In the genomic region with DNA sequence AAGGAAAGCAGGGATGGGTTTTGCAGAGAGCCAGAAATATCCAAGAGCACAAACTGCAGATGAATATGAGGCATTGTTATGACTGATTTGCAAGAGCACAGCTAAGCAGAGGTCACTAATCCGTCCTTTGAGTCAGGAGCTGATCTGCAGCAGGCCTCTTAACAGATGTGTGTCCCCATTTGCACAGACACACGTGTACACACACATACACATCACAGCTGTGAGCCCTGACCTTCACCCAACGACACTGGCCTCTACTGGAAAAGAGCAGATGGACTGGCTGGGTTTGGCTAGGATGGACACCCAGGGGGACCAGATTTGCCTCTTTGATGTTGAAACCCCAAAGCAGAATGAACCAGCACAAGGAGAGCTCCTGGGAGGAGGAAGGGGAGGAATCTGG, we compare ENCODE assay signal across 9 mouse cellular contexts. TPM values are rescaled to one million over a fixed set of nuclear protein-coding genes. Genes with fewer than 3 reads are reported as not detected.
A peak's percentile ranks its signal among the peaks of the same experiment; 100 is the strongest.
DNase-seq lines count a peak whose midpoint lies in the region; ATAC-seq and TF ChIP-seq lines count a peak whose summit lies in the region.
"Had no signal": no experiment of that assay in that cellular context is flagged by ENCODE, and none has a peak within 500 bp of the region (broad histone marks: within the 10 kb centered on the region; RNA-seq: fewer than 3 reads in every experiment).

No protein-coding gene starts in this region.

- H3K4me2 ChIP-seq in forebrain, embryonic 14.5 days (ENCODE audit: low read length): peak overlapping the region; percentile 98
- H3K4me2 ChIP-seq in stomach, embryonic 16.5 days (ENCODE audit: low read depth, low read length): 0 out of 2 replicates have a peak overlapping the region, but pooled peaks have one; percentile 99

- ATAC-seq in megakaryocyte, adult 5-6 weeks (ENCODE audit: poor library complexity, severe bottlenecking): no peak
- ATAC-seq in forebrain, embryonic 14.5 days: no peak
- no peak for ATAC-seq in stomach, embryonic 16.5 days (ENCODE audit: insufficient read depth, low FRiP score)
- no peak for ATAC-seq in CD4-positive, CD25-positive, alpha-beta regulatory T cell, adult 4 months
- ATAC-seq: inflammation-experienced regulatory T-cells, adult 6 months had no signal

- H3K4me1 ChIP-seq in megakaryocyte, embryonic 14.5 days: peaks cover 22% of the 10 kb centered on the region
- peaks cover 13% of the 10 kb centered on the region; the same call in 1 of the 2 replicates for H3K4me1 ChIP-seq in forebrain, embryonic 14.5 days (ENCODE audit: control insufficient read depth, insufficient read depth, low read length)
- peaks cover 53% of the 10 kb centered on the region for H3K4me1 ChIP-seq in midbrain, embryonic 10.5 days
- peaks cover 18% of the 10 kb centered on the region for H3K4me1 ChIP-seq in stomach, embryonic 16.5 days (ENCODE audit: control insufficient read depth, insufficient read depth, low read length)
- H3K4me1 ChIP-seq in lung, adult 2 months (ENCODE audit: control insufficient read depth, insufficient read depth, low read length): no peaks in the 10 kb centered on the region

- no peak for DNase-seq in forebrain, embryonic 14.5 days (ENCODE audit: low spot score)
- peak; percentile 43 for DNase-seq in midbrain, embryonic 10.5 days (ENCODE audit: low spot score)
- no peak for DNase-seq in lung, adult 2 months
- DNase-seq: adrenal gland, postnatal 10 days had no signal

- WGBS in forebrain, embryonic 14.5 days: 46% methylated on average over 3 of the region's 3 CpGs
- 31% methylated on average over 3 of the region's 3 CpGs for WGBS in midbrain, embryonic 10.5 days
- WGBS in stomach, embryonic 16.5 days: 50% methylated on average over 3 of the region's 3 CpGs
- 63% methylated on average over 3 of the region's 3 CpGs for WGBS in lung, adult 2 months

- peaks cover 12% of the 10 kb centered on the region for H3K9me3 ChIP-seq in megakaryocyte, embryonic 14.5 days
- H3K9me3 ChIP-seq in forebrain, embryonic 14.5 days (replicated peaks; ENCODE audit: control insufficient read depth, low read length): no peaks in the 10 kb centered on the region
- H3K9me3 ChIP-seq in midbrain, embryonic 10.5 days (replicated peaks): no peaks in the 10 kb centered on the region
- H3K9me3 ChIP-seq in stomach, embryonic 16.5 days (replicated peaks; ENCODE audit: control insufficient read depth, low read length): no peaks in the 10 kb centered on the region

- no peak overlapping the region for H3K27ac ChIP-seq in forebrain, embryonic 14.5 days (ENCODE audit: low read depth, low read length)
- H3K27ac ChIP-seq in midbrain, embryonic 10.5 days (replicated peaks): peak overlapping the region; percentile 89
- H3K27ac ChIP-seq in stomach, embryonic 16.5 days (ENCODE audit: low read length): no peak overlapping the region

- H3K27me3 ChIP-seq in megakaryocyte, embryonic 14.5 days (replicated peaks): peaks cover 97% of the 10 kb centered on the region
- peaks cover 6% of the 10 kb centered on the region; the same call in 1 of the 2 replicates for H3K27me3 ChIP-seq in forebrain, embryonic 14.5 days (replicated peaks; ENCODE audit: control insufficient read depth, insufficient read depth, low read length)
- peaks cover 55% of the 10 kb centered on the region for H3K27me3 ChIP-seq in midbrain, embryonic 10.5 days (ENCODE audit: low read depth, poor library complexity, severe bottlenecking)
- H3K27me3 ChIP-seq in stomach, embryonic 16.5 days (ENCODE audit: control insufficient read depth, insufficient read depth, low read length): peaks cover 3% of the 10 kb centered on the region; the same call in 1 of the 2 replicates

- H3K4me3 ChIP-seq in megakaryocyte, embryonic 14.5 days (replicated peaks): peak overlapping the region; percentile 23
- no peak overlapping the region for H3K4me3 ChIP-seq in forebrain, embryonic 14.5 days (ENCODE audit: low read depth, low read length)
- H3K4me3 ChIP-seq in midbrain, embryonic 10.5 days: peak overlapping the region; percentile 71
- no peak overlapping the region for H3K4me3 ChIP-seq in stomach, embryonic 16.5 days (replicated peaks; ENCODE audit: low read length)
- no peak overlapping the region for H3K4me3 ChIP-seq in lung, adult 2 months (replicated peaks; ENCODE audit: extremely low read depth, low read depth, low read length)

- no peak for TF ChIP-seq POLR2A in lung, adult 2 months (IDR thresholded peaks at IDR 0.05; ENCODE audit: borderline replicate concordance, extremely low read depth, low read depth, low read length)

- no peaks in the 10 kb centered on the region for H3K36me3 ChIP-seq in megakaryocyte, embryonic 14.5 days (replicated peaks; ENCODE audit: low read length)
- no peaks in the 10 kb centered on the region for H3K36me3 ChIP-seq in forebrain, embryonic 14.5 days (ENCODE audit: control insufficient read depth, insufficient read depth, low read length)
- H3K36me3 ChIP-seq in midbrain, embryonic 10.5 days: no peaks in the 10 kb centered on the region
- H3K36me3 ChIP-seq in stomach, embryonic 16.5 days (ENCODE audit: control insufficient read depth, insufficient read depth, low read length): no peaks in the 10 kb centered on the region

- no peak for TF ChIP-seq CTCF in lung, adult 2 months (IDR thresholded peaks at IDR 0.05; ENCODE audit: insufficient read depth, low read length)

- H3K9ac ChIP-seq in forebrain, embryonic 14.5 days (ENCODE audit: low read length): no peak overlapping the region
- peak overlapping the region; percentile 21; the same call in 1 of the 2 replicates for H3K9ac ChIP-seq in stomach, embryonic 16.5 days (ENCODE audit: low read length)

RNA-seq across cellular contexts. Expression of gene Abr, which starts 52.7 kb away (rescaled TPM):
- 6.3 and 8.5 TPM in 2 replicates for polyA plus RNA-seq in megakaryocyte, embryonic 14.5 days (2012; ENCODE audit: insufficient read depth, low replicate concordance)
- 45.8 and 47.9 TPM in 2 replicates for total RNA-seq in megakaryocyte, adult 5-6 weeks (2015)
- total RNA-seq in megakaryocyte, adult 5-6 weeks (2017): 78.4 and 84.4 TPM in 2 replicates
- polyA plus RNA-seq in forebrain, embryonic 14.5 days (2014; fragmentation: Nextera tagmentation; extraction: Ambion mirVana): 88.8 and 105 TPM in 2 replicates
- 26.9 and 37.6 TPM in 2 replicates for polyA plus RNA-seq in midbrain, embryonic 10.5 days (2016; fragmentation: Nextera tagmentation; extraction: Ambion mirVana)
- 27.1 and 28.8 TPM in 2 replicates for polyA plus RNA-seq in stomach, embryonic 16.5 days (2015; fragmentation: Nextera tagmentation; extraction: Ambion mirVana)
- 10 to 100 TPM; 14.5 to 14.6 TPM for polyA plus RNA-seq in CD4-positive, CD25-positive, alpha-beta regulatory T cell, adult 4 months (2017; shearing (Covaris generic))
- 53.5 and 54.8 TPM in 2 replicates for polyA plus RNA-seq in lung, adult 2 months (2012; rRNA removed)

Comparison
In these comparisons a context has a peak if more than half of its experiments do, and no peak if none do; other contexts are left out.
1. H3K4me3 ChIP-seq: peak in megakaryocyte, embryonic 14.5 days (single experiment) and midbrain, embryonic 10.5 days (single experiment); none in forebrain, embryonic 14.5 days (single experiment), stomach, embryonic 16.5 days (single experiment) and lung, adult 2 months (single experiment).